Mouse (Mus musculus): ENCODE measurements at regions not wholly inside any gene's neighbourhood (a gene's known extent, or its start where the extent isn't known, plus 50 kb on each side); places are given as distances from the start of the nearest gene placed in this dataset.
A peak's percentile ranks its signal among the peaks of the same experiment; 100 is the strongest.

- DNase-seq (ENCODE audit: low spot score in 2 of 2), result no peak
Observed at GRCm38 (mm10) chr2:146624207-146624606, 112.1 kb upstream of the Ralgapa2 start.

GRCm38 (mm10) chr2:146625166-146625751 is 113.1 kb upstream of the Ralgapa2 start:
- DNase-seq (ENCODE audit: low spot score in 2 of 2), result no peak

- no peak for DNase-seq (ENCODE audit: low spot score in 2 of 2)
Observed at GRCm38 (mm10) chr2:146626531-146626930, 114.4 kb upstream of the Ralgapa2 start.

- no peak for DNase-seq (ENCODE audit: low spot score in 2 of 2)
Observed at GRCm38 (mm10) chr2:146630179-146630578, 118.0 kb upstream of the Ralgapa2 start.

- DNase-seq (ENCODE audit: low spot score in 2 of 2), result no peak
Observed at GRCm38 (mm10) chr2:146631098-146631497, 119.0 kb upstream of the Ralgapa2 start.

GRCm38 (mm10) chr2:146633329-146634070 is 121.4 kb upstream of the Ralgapa2 start:
- DNase-seq (ENCODE audit: low spot score in 2 of 2), result peak in 1 of 2 experiments; percentile 20

- DNase-seq (ENCODE audit: low spot score in 2 of 2), result no peak
Observed at GRCm38 (mm10) chr2:146637573-146637972, 125.4 kb upstream of the Ralgapa2 start.

GRCm38 (mm10) chr2:146646237-146646972 is 134.3 kb upstream of the Ralgapa2 start:
- DNase-seq (ENCODE audit: low spot score in 2 of 2), result no peak

GRCm38 (mm10) chr2:146646973-146647282 is 134.8 kb upstream of the Ralgapa2 start:
- DNase-seq (ENCODE audit: low spot score in 2 of 2), result no peak

GRCm38 (mm10) chr2:146661346-146661745 is 149.2 kb upstream of the Ralgapa2 start:
- DNase-seq (ENCODE audit: low spot score in 2 of 2), result no peak

GRCm38 (mm10) chr2:146672761-146673160 is 160.6 kb upstream of the Ralgapa2 start:
- DNase-seq (ENCODE audit: low spot score in 2 of 2), result no peak

GRCm38 (mm10) chr2:146681979-146682378 is 169.8 kb upstream of the Ralgapa2 start:
- DNase-seq (ENCODE audit: low spot score in 2 of 2), result no peak

- DNase-seq (ENCODE audit: low spot score in 2 of 2), result no peak
Observed at GRCm38 (mm10) chr2:146685854-146686507, 169.7 kb upstream of the Kiz start.

GRCm38 (mm10) chr2:146688544-146688943 is 167.1 kb upstream of the Kiz start:
- no peak for DNase-seq (ENCODE audit: low spot score in 2 of 2)

GRCm38 (mm10) chr2:146693484-146693883 is 162.2 kb upstream of the Kiz start:
- DNase-seq (ENCODE audit: low spot score in 2 of 2), result no peak

GRCm38 (mm10) chr2:146694041-146694440 is 161.6 kb upstream of the Kiz start:
- no peak for DNase-seq (ENCODE audit: low spot score in 2 of 2)

- no peak for DNase-seq (ENCODE audit: low spot score in 2 of 2)
Observed at GRCm38 (mm10) chr2:146696277-146696676, 159.4 kb upstream of the Kiz start.

- DNase-seq (ENCODE audit: low spot score in 2 of 2), result no peak
Observed at GRCm38 (mm10) chr2:146696727-146697126, 158.9 kb upstream of the Kiz start.

GRCm38 (mm10) chr2:146710676-146711075 is 145.0 kb upstream of the Kiz start:
- DNase-seq (ENCODE audit: low spot score in 2 of 2), result no peak

GRCm38 (mm10) chr2:146721184-146721715 is 134.4 kb upstream of the Kiz start:
- no peak for DNase-seq (ENCODE audit: low spot score in 2 of 2)

- no peak for DNase-seq (ENCODE audit: low spot score in 2 of 2)
Observed at GRCm38 (mm10) chr2:146722351-146723025, 133.2 kb upstream of the Kiz start.
